Mouse (Mus musculus) layer of hippocampus, adult 2 months (tissue): ENCODE results near the gene Ggt1. TPM values are rescaled to one million over a fixed set of nuclear protein-coding genes. Genes with fewer than 3 reads are reported as not detected.
"Not testable (repeated sequence)": the region's sequence is repeated elsewhere in the genome, so short reads cannot be mapped to it uniquely, and the experiment has no call there.

Experiments
- DNase-seq, 2 experiments: peaks; one replicate each; pipeline ENCODE4 v3.0.0; 2022; ENCODE audit warnings: low spot score in 2 of 2
- H3K27ac ChIP-seq: fragments of 200-600 bp; 2 replicates; pipeline ENCODE4 v1.8.1; 2022
- H3K4me3 ChIP-seq: fragments of 200-600 bp; 2 replicates; pipeline ENCODE4 v1.8.1; 2022; ENCODE audit warnings: mild to moderate bottlenecking
- CTCF ChIP-seq: fragments of 200-600 bp; conservative IDR thresholded peaks from 2 replicates; pipeline ENCODE4 v1.8.1; 2022; ENCODE audit warnings: antibody characterized with exemption, mild to moderate bottlenecking, moderate library complexity
- total RNA-seq, 2 experiments: library from RNA; stranded (reverse); gene quantifications; 2 replicates each; pipeline ENCODE4 v1.2.3; 2021

Gene Ggt1
- total RNA-seq, 2 experiments from 2014 or later: 2.7 to 4.5 TPM

GRCm38 (mm10) chr10:75556026-75556425, 5.4 kb upstream of the Ggt1 start:
- no peak overlapping the region for H3K4me3 ChIP-seq
- peak overlapping the region; percentile 88 for H3K27ac ChIP-seq
- TF ChIP-seq CTCF: peak; percentile 32; the same call in 1 of the 2 replicates
- peak; percentile 63 to 86 for DNase-seq

- Histone ChIP-seq H3K27ac (peak overlapping the region; percentile 61), H3K4me3 (peak overlapping the region; percentile 31; the same call in 1 of the 2 replicates)
- no peak for TF ChIP-seq CTCF
- no peak for DNase-seq
These were observed 2.9 kb upstream of the Ggt1 start for GRCm38 (mm10) chr10:75558515-75558914.

DNA sequence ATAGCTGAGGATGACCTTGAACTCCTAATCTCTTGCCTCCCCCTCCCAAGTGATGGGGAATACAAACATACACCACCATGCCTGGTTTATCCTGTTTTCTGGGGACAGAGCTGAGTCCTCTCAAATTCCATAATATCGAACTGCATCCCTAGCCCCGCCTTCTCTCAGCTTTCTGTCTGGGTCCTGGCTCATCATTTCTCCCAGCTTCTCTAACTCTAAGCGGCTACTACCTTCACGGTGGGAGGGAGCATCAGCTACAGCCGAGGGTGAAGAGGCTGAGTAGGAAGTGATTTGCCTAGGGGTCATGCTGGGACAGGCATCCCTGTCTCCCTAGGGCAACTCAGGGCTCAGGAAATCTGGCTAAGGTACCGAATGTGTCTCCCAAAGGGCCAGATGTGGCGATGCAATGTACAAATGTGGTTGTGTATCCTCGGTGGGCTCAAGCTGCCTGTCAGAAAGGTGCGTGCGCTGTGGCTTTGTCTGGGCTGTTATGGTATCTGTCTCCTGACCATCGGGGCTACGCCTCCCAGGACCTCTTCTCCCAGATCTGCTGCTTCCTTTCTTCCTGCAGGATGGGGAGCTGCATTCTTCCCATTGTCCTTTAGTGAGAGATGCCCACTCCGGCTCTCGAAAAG, 2.2 kb upstream of the Ggt1 start:
- no peak for TF ChIP-seq CTCF
- peak overlapping the region; percentile 78 for H3K27ac ChIP-seq
- peak overlapping the region; percentile 60 for H3K4me3 ChIP-seq
- DNase-seq: no peak

DNA sequence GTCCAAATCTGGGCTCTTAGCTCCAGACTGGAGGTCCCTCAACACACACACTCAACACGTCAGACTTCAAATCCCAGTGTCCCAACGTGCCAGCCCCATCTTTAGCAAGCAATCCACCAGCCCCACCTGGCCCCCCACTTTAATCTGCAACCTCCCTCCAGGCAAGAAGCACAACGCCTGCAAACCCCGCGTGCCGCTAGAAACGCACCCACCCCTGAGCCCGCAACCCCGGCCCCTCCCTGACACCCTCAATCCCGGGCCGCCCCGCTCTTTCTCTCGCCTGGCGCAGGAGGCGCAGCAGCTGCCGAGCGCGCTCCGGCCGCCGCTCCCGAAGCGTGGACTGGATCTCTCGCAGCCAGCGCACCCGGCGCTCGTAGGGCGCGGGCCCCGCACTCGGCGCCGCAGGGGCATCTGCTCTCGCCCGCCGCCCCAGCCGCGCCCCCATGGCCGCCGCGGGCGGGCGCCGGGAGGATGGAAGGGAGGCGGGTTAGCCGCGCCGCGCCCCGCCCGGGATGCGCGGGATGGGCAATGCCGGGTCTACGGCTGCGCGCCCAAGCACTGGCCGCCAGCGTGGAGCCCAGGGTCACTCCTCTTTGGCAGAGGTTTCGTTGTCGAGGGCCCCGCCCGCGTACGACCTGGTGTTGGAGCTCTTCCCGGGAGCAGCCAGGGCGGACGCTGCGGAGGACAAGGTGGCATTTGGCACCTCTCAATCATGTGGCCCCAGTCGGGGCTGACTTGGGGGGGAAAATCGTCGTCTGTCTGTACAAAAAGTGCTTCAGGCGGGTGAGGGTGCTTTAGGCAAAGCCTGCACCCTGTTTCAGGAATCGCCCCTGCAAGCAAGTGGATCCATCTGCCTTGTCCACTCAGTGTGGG, 1.5 kb upstream of the Ggt1 start, which contains the start of gene Lrrc75b:
Gene Lrrc75b (minus strand): TSS at position 655 of the 873 bp plus-strand sequence.
- TF ChIP-seq CTCF: no peak
- peak within 1 kb of the TSS; percentile 78 for H3K27ac ChIP-seq
- peak within 1 kb of the TSS; percentile 60 for H3K4me3 ChIP-seq
- no peak for DNase-seq

- no peak for TF ChIP-seq CTCF
- DNase-seq: no peak
- H3K4me3 ChIP-seq: peak overlapping the region; percentile 60
- H3K27ac ChIP-seq: peak overlapping the region; percentile 78
These were observed 880 bp upstream of the Ggt1 start for GRCm38 (mm10) chr10:75560549-75560899.

GRCm38 (mm10) chr10:75562596-75562995, 1.2 kb downstream of the Ggt1 start:
- TF ChIP-seq CTCF: no peak
- no peak for DNase-seq
- no peak overlapping the region for H3K27ac ChIP-seq

DNA sequence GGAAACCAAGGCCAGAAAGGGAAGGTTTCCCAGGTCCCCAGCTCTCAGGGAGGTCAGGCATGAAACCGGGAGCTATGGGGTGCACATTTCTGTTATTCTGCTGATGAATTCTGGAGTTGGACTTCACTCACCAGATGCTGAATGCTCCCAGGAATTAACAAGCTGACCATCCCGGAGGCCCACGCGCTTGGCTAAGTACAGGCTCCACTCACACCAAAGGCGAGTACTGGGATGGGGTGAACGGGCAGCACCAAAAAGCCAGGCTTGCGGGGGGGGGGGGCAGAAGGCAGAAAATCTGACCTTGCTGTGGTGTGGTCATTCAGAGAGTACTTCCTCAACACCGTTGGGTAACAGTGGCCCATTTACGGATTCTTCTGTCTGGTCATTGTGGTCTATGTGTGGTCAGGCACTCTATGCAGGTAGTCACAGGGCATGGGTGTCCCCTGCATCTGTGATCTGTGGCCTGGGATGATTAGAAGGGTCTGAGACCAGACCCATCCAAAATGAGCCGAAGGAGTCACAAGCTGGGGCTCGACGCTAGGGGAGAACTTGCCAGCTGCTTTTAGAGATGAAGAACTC, 3.4 kb downstream of the Ggt1 start:
- H3K27ac ChIP-seq: no peak overlapping the region
- H3K4me3 ChIP-seq: no peak overlapping the region
- no peak for TF ChIP-seq CTCF
- no peak for DNase-seq

More at GRCm38 (mm10) chr10:75562596-75562995, 1.2 kb downstream of the Ggt1 start:
- H3K4me3 ChIP-seq: no peak overlapping the region

- TF ChIP-seq CTCF: no peak
- DNase-seq: no peak
- Histone ChIP-seq H3K27ac (no peak overlapping the region), H3K4me3 (no peak overlapping the region)
These were observed 4.0 kb downstream of the Ggt1 start for GRCm38 (mm10) chr10:75565436-75565835.

DNA sequence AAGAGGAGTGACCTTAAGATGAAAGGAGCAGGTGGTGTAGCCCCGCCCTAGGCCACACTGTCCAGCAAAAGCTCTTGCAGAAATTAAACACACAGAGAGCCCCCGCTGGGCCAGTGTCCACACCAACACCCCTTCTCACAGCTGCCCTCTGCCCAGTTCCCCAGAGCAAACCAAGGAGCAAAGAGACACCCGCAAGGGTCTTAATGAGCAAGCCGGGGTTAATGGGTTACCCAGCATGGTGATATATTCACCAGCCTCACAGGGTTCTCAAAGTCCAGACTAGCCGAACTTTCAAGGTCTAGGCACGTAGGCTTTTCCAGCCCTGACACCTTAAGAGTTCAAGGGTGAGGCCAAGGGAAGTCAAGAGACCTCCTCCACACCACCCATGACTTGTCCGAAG, 4.5 kb downstream of the Ggt1 start:
- TF ChIP-seq CTCF: no peak
- no peak for DNase-seq
- Histone ChIP-seq H3K4me3 (no peak overlapping the region), H3K27ac (no peak overlapping the region)

GRCm38 (mm10) chr10:75566321-75566720, 4.9 kb downstream of the Ggt1 start:
- Histone ChIP-seq H3K4me3 (no peak overlapping the region), H3K27ac (no peak overlapping the region)
- TF ChIP-seq CTCF: no peak
- no peak for DNase-seq

DNA sequence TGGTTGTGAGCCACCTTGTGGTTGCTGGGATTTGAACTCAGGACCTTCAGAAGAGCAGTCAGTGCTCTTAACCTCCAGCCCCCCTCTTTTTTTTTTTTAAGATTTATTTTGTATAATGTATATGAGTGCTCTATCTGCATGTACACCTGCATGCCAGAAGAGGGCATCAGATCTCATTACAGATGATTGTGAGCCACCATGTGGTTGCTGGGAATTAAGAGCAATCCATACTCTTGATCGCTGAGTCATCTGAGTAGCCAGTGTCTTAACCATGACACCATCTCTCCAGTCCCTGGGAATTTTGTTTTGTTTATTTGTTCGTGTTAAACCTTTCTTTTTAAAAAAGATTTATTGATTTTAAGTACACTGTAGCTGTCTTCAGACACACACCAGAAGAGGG, 5.4 kb downstream of the Ggt1 start:
- not testable (repeated sequence) for H3K4me3 ChIP-seq, DNase-seq, H3K27ac ChIP-seq
- peak; percentile 50 for TF ChIP-seq CTCF

- H3K27ac ChIP-seq: no peak overlapping the region
- H3K4me3 ChIP-seq: no peak overlapping the region
- TF ChIP-seq CTCF: no peak
- no peak for DNase-seq
These were observed 6.6 kb downstream of the Ggt1 start for GRCm38 (mm10) chr10:75568029-75568428.

DNA sequence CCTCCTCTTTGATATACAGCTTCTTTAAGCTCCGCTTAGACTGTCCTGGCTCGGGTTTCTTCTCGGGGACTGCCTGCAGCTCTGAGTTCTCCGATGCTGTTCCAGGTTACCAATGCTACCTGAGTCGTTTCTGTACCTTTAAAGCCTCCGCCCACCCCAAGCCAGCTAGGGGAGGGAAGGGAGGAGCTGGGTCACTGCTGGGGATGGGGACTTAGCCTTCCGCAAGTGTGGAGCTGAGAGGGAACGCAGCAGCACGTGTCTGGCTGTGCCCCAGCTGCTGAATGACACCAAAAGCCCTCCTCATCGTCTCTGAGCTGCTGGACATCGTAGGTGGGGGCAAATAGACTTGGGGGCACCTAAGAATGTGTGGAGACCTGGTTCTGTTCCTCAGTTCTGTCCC, 7.0 kb downstream of the Ggt1 start:
- no peak for TF ChIP-seq CTCF
- DNase-seq: no peak
- H3K4me3 ChIP-seq: no peak overlapping the region
- H3K27ac ChIP-seq: no peak overlapping the region
